Mouse (Mus musculus) thymus, adult 2 months (tissue): ENCODE data around the gene Ahsa2.

Experiments
- CTCF ChIP-seq: fragments of 200-500 bp; IDR thresholded peaks from 2 replicates; pipeline ENCODE4 v1.5.1; 2012; ENCODE audit warnings: mild to moderate bottlenecking, control low read depth, low read length, moderate library complexity, borderline replicate concordance; ENCODE audit not compliant: control insufficient read depth, poor library complexity, insufficient read depth; ENCODE audit errors: extremely low read depth
- POLR2A ChIP-seq: fragments of 200-500 bp; IDR thresholded peaks from 2 replicates; pipeline ENCODE4 v1.6.1; 2012; ENCODE audit warnings: mild to moderate bottlenecking, low read length, control low read depth, moderate library complexity; ENCODE audit not compliant: control insufficient read depth, poor library complexity, insufficient read depth; ENCODE audit errors: extremely low read depth

GRCm38 (mm10) chr11:23497335-23497717 lies 504 bp downstream of the Ahsa2 start:
- no peak for TF ChIP-seq CTCF
- TF ChIP-seq POLR2A = no peak
